Mouse (Mus musculus) liver, embryonic 15.5 days (tissue): ENCODE data around the gene Fam228b. TPM values are rescaled to one million over a fixed set of nuclear protein-coding genes. Genes with fewer than 3 reads are reported as not detected.
"Not testable (repeated sequence)": the region's sequence is repeated elsewhere in the genome, so short reads cannot be mapped to it uniquely, and the experiment has no call there.

Experiments
- ATAC-seq: fragments of 200-750 bp; cut with Nextera tagmentation; 2 replicates; pipeline ENCODE4 v1.8.0; 2017; ENCODE audit warnings: moderate number of reproducible peaks, mild to moderate bottlenecking, moderate library complexity; ENCODE audit not compliant: insufficient read depth
- H3K27ac ChIP-seq: fragments of 300-500 bp; sonication (generic); replicated peaks from 2 replicates; pipeline ENCODE4 v1.5.1; 2015; ENCODE audit warnings: mild to moderate bottlenecking, inconsistent platforms
- H3K27me3 ChIP-seq: fragments of 300-500 bp; sonication (generic); 2 replicates; pipeline ENCODE4 v1.6.1; 2015; ENCODE audit warnings: mild to moderate bottlenecking, inconsistent platforms
- H3K36me3 ChIP-seq: fragments of 300-500 bp; sonication (generic); replicated peaks from 2 replicates; pipeline ENCODE4 v1.6.1; 2015; ENCODE audit warnings: moderate library complexity, mild to moderate bottlenecking, inconsistent platforms
- H3K4me1 ChIP-seq: fragments of 300-500 bp; sonication (generic); replicated peaks from 2 replicates; pipeline ENCODE4 v1.6.1; 2015; ENCODE audit warnings: inconsistent platforms
- H3K4me2 ChIP-seq: fragments of 300-500 bp; sonication (generic); 2 replicates; pipeline ENCODE4 v1.6.1; 2015; ENCODE audit warnings: moderate library complexity, mild to moderate bottlenecking, inconsistent platforms
- H3K4me3 ChIP-seq: fragments of 300-500 bp; sonication (generic); replicated peaks from 2 replicates; pipeline ENCODE4 v1.5.1; 2015; ENCODE audit warnings: mild to moderate bottlenecking, inconsistent platforms
- H3K9ac ChIP-seq: fragments of 300-500 bp; sonication (generic); 2 replicates; pipeline ENCODE4 v1.6.1; 2015; ENCODE audit warnings: moderate library complexity, mild to moderate bottlenecking, inconsistent platforms
- H3K9me3 ChIP-seq: fragments of 300-500 bp; sonication (generic); replicated peaks from 2 replicates; pipeline ENCODE4 v1.6.1; 2016; ENCODE audit warnings: inconsistent platforms
- WGBS: fragments of 180-500 bp; shearing (Covaris S2); methylation state at CpG from one replicate; pipeline ENCODE4 v1.1.7; 2015; ENCODE audit warnings: mixed read lengths; ENCODE audit not compliant: insufficient replicate concordance; 5-methylcytosine and 5-hydroxymethylcytosine counted together
- polyA plus RNA-seq: library from polyadenylated mRNA; unstranded; fragments of >200 nt; fragmentation: Nextera tagmentation; extraction: Ambion mirVana; gene quantifications from 2 replicates; pipeline ENCODE4 v1.2.1, GENCODE M21; 2015

Fam228b gene
- polyA plus RNA-seq, 1 experiment from 2014 or later: 0.55 TPM

- H3K36me3 ChIP-seq, H3K27me3 ChIP-seq, H3K9me3 ChIP-seq, ATAC-seq, H3K27ac ChIP-seq, H3K4me1 ChIP-seq, H3K9ac ChIP-seq, H3K4me3 ChIP-seq, H3K4me2 ChIP-seq: not testable (repeated sequence)
- WGBS: 70% methylated on average over 9 of the region's 9 CpGs
Measured at GRCm38 (mm10) chr12:4781725-4782404, 12.8 kb upstream of the Fam228b start.

- Histone ChIP-seq H3K4me2 (no peak overlapping the region), H3K4me3 (no peak overlapping the region), H3K9ac (no peak overlapping the region), H3K9me3 (no peaks in the 10 kb centered on the region), H3K27me3 (no peaks in the 10 kb centered on the region), H3K36me3 (no peaks in the 10 kb centered on the region), H3K27ac (no peak overlapping the region), H3K4me1 (no peaks in the 10 kb centered on the region)
- WGBS: 56% methylated on average over 1 of the region's 1 CpGs
- ATAC-seq: no peak
Measured at GRCm38 (mm10) chr12:4781270-4781669, 12.2 kb upstream of the Fam228b start.

GRCm38 (mm10) chr12:4780245-4780644 lies 11.2 kb upstream of the Fam228b start:
- Histone ChIP-seq H3K4me1 (peaks cover 6% of the 10 kb centered on the region), H3K27me3 (no peaks in the 10 kb centered on the region), H3K27ac (no peak overlapping the region), H3K36me3 (no peaks in the 10 kb centered on the region), H3K4me3 (no peak overlapping the region), H3K4me2 (no peak overlapping the region), H3K9ac (no peak overlapping the region), H3K9me3 (no peaks in the 10 kb centered on the region)
- 36% methylated on average over 2 of the region's 2 CpGs for WGBS
- no peak for ATAC-seq

GRCm38 (mm10) chr12:4777734-4778133 lies 8.7 kb upstream of the Fam228b start:
- H3K27ac ChIP-seq: no peak overlapping the region

GRCm38 (mm10) chr12:4775588-4775949 lies 6.5 kb upstream of the Fam228b start:
- H3K27ac ChIP-seq: no peak overlapping the region
- peak overlapping the region; percentile 35 for H3K4me2 ChIP-seq
- no peak overlapping the region for H3K9ac ChIP-seq
- H3K27me3 ChIP-seq: no peaks in the 10 kb centered on the region
- H3K4me3 ChIP-seq: no peak overlapping the region
- H3K4me1 ChIP-seq: peaks cover 12% of the 10 kb centered on the region
- WGBS: 29% methylated on average over 9 of the region's 9 CpGs
- ATAC-seq: 0 out of 2 replicates have a peak, but pooled peaks have one; percentile 25
- no peaks in the 10 kb centered on the region for H3K36me3 ChIP-seq
- no peaks in the 10 kb centered on the region for H3K9me3 ChIP-seq

More at GRCm38 (mm10) chr12:4777734-4778133, 8.7 kb upstream of the Fam228b start:
- Histone ChIP-seq H3K9ac (no peak overlapping the region), H3K27me3 (no peaks in the 10 kb centered on the region), H3K9me3 (no peaks in the 10 kb centered on the region), H3K4me1 (peaks cover 12% of the 10 kb centered on the region), H3K36me3 (no peaks in the 10 kb centered on the region), H3K4me2 (no peak overlapping the region), H3K4me3 (no peak overlapping the region)
- WGBS: 71% methylated on average over 6 of the region's 6 CpGs
- ATAC-seq: no peak

GRCm38 (mm10) chr12:4774895-4775587 lies 6.0 kb upstream of the Fam228b start:
- Histone ChIP-seq H3K4me1 (peaks cover 12% of the 10 kb centered on the region), H3K27me3 (no peaks in the 10 kb centered on the region), H3K36me3 (no peaks in the 10 kb centered on the region), H3K4me2 (peak overlapping the region; percentile 35), H3K4me3 (no peak overlapping the region), H3K9me3 (no peaks in the 10 kb centered on the region), H3K9ac (no peak overlapping the region), H3K27ac (no peak overlapping the region)
- peak; percentile 84 for ATAC-seq
- WGBS: 19% methylated on average over 8 of the region's 8 CpGs

GRCm38 (mm10) chr12:4769333-4769723 lies 261 bp upstream of the Fam228b start:
- Histone ChIP-seq H3K9ac (peak overlapping the region; percentile 88), H3K4me3 (peak overlapping the region; percentile 79), H3K27ac (0 out of 2 replicates have a peak overlapping the region, but pooled peaks have one; percentile 77), H3K4me1 (peaks cover 12% of the 10 kb centered on the region), H3K4me2 (peak overlapping the region; percentile 93), H3K9me3 (no peaks in the 10 kb centered on the region), H3K36me3 (no peaks in the 10 kb centered on the region), H3K27me3 (no peaks in the 10 kb centered on the region)
- ATAC-seq: peak; percentile 11; the same call in 1 of the 2 replicates
- WGBS: 17% methylated on average over 13 of the region's 13 CpGs

- no peaks in the 10 kb centered on the region for H3K27me3 ChIP-seq
- no peak for ATAC-seq
- H3K9ac ChIP-seq: no peak overlapping the region
- no peak overlapping the region for H3K4me2 ChIP-seq
- no peaks in the 10 kb centered on the region for H3K4me1 ChIP-seq
- no peak overlapping the region for H3K4me3 ChIP-seq
- H3K36me3 ChIP-seq: no peaks in the 10 kb centered on the region
- WGBS: 68% methylated on average over 1 of the region's 1 CpGs
- H3K27ac ChIP-seq: no peak overlapping the region
- H3K9me3 ChIP-seq: no peaks in the 10 kb centered on the region
Measured at GRCm38 (mm10) chr12:4757060-4757459, 12.0 kb downstream of the Fam228b start.

- 72% methylated on average over 4 of the region's 4 CpGs for WGBS
- not testable (repeated sequence) for H3K4me2 ChIP-seq, H3K9me3 ChIP-seq, H3K4me3 ChIP-seq, H3K27ac ChIP-seq, H3K9ac ChIP-seq, H3K27me3 ChIP-seq, H3K36me3 ChIP-seq, ATAC-seq, H3K4me1 ChIP-seq
Measured at GRCm38 (mm10) chr12:4754451-4754850, 14.6 kb downstream of the Fam228b start.

- H3K9ac ChIP-seq: no peak overlapping the region
- no peaks in the 10 kb centered on the region for H3K27me3 ChIP-seq
- H3K9me3 ChIP-seq: no peaks in the 10 kb centered on the region
- H3K4me3 ChIP-seq: no peak overlapping the region
- H3K36me3 ChIP-seq: no peaks in the 10 kb centered on the region
- ATAC-seq: no peak
- no peak overlapping the region for H3K4me2 ChIP-seq
- no peaks in the 10 kb centered on the region for H3K4me1 ChIP-seq
- H3K27ac ChIP-seq: no peak overlapping the region
- 81% methylated on average over 10 of the region's 10 CpGs for WGBS
Measured at GRCm38 (mm10) chr12:4744486-4744885, 24.6 kb downstream of the Fam228b start.

GRCm38 (mm10) chr12:4742183-4742582 lies 26.9 kb downstream of the Fam228b start:
- no peak overlapping the region for H3K4me3 ChIP-seq
- H3K27me3 ChIP-seq: no peaks in the 10 kb centered on the region
- H3K4me1 ChIP-seq: no peaks in the 10 kb centered on the region
- whole genome bisulfite sequencing: 58% methylated on average over 3 of the region's 3 CpGs
- ATAC-seq: no peak
- H3K4me2 ChIP-seq: no peak overlapping the region
- H3K9ac ChIP-seq: no peak overlapping the region
- H3K9me3 ChIP-seq: no peaks in the 10 kb centered on the region
- no peaks in the 10 kb centered on the region for H3K36me3 ChIP-seq
- H3K27ac ChIP-seq: no peak overlapping the region
